Mouse (Mus musculus): ENCODE results near the gene Hbb-bs. TPM values are rescaled to one million over a fixed set of nuclear protein-coding genes. Genes with fewer than 3 reads are reported as not detected.

The Hbb-bs gene
- polyA plus RNA-seq (2014; fragmentation: Illumina TruSeq; extraction: RNeasy Lipid Tissue Mini Kit (QIAGEN cat#74804); ENCODE audit: low read depth, low replicate concordance), result 99.3 TPM

DNA sequence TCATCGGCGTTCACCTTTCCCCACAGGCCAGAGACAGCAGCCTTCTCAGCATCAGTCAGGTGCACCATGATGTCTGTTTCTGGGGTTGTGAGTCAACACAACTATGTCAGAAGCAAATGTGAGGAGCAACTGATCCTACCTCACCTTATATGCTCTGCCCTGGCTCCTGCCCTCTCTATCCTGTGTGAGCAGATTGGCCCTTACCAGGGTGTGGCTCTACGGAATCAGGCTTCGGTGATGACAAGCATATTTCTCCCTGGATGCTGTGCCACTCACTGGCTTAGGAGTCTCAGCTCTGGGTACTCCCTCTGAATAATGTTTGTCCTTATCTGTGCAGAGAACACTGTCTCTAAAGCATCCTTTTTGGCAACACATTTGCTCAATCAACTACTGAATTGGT lies at the start of gene Hbb-bs:
Gene Hbb-bs, minus strand, starts transcription at position 289 of the 400 bp plus-strand sequence.

DNA sequence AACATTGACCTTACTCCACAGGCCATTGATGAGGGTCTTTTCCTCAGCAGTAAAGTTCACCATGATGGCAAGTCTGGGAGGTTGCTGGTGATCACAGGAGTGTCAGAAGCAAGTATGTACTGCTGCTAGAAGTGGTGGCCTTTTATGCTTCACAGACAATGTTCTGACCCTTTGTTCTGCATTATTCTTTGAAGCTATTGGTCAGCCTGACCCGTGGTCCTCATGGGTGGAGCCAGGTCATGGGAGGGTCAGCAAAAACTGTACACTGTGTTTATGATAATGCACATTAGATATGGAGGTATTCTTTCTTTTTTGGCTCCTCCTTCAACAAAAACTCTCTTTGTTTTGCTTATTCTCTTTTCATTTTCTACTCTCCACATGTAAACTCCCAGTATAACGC lies 25.2 kb upstream of the Hbb-bs start, which contains the start of gene Hbb-y:
Gene Hbb-y, minus strand, starts transcription at position 127 of the 400 bp plus-strand sequence.

GRCm38 (mm10) chr7:103843034-103843433 lies 15.1 kb upstream of the Hbb-bs start, which contains the start of gene Hbb-bh1:
Gene Hbb-bh1, minus strand, starts transcription at chr7:103843164.

DNA sequence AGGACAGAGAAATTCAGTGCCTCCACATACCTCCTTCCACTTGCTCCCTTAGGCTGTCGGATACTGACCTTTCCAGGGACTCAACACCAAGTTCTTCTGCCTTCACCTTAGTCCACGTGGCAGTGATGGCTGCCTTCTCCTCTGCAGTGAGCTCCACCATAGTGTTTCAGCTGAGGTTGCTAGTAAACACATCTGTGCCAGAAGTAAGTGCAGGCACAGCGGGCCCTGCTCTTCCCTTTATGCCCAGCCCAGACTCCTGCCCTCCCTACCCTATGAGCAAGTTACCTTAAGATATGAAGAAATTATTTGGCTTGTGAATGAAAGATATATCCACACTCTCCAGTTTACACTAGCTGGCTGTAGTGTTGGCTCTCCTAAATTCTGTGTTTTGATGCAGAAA lies 12.4 kb upstream of the Hbb-bs start, which contains the start of gene Hbb-bh2:
Gene Hbb-bh2, minus strand, starts transcription at position 253 of the 400 bp plus-strand sequence.

GRCm38 (mm10) chr7:103813766-103814165 lies 14.1 kb downstream of the Hbb-bs start, which contains the start of gene Hbb-bt:
Gene Hbb-bt, minus strand, starts transcription at chr7:103813996.

DNA sequence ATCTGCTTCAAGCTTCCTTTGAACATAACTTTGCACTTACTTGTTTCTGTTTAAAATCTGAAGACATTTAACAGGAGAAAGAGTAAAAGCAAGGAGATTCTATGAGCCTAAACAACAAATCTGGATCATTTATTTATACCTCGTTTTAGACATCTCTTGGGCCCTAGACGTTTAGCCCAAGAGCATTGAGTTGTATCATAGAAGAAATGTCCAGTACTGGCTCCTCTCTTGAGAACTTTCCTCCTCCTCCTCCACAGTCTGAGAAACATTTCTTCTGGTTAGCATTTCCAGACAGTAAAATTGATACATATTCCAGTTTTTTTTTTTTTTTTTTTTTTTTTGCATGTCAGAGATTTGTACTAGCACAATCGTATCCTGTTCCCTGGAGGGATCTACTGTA lies 36.2 kb downstream of the Hbb-bs start, which contains the start of gene Olfr67:
Gene Olfr67, minus strand, starts transcription at position 101 of the 400 bp plus-strand sequence.

GRCm38 (mm10) chr7:103779598-103779997 lies 48.3 kb downstream of the Hbb-bs start, which contains the start of gene Olfr68:
Gene Olfr68, minus strand, starts transcription at chr7:103779698.

Other genes starting within 250 kb of the Hbb-bs start
- gene Olfr618, start 238.0 kb downstream of the Hbb-bs start, polyA plus RNA-seq (2014; fragmentation: Illumina TruSeq; extraction: RNeasy Lipid Tissue Mini Kit (QIAGEN cat#74804); ENCODE audit: low read depth, low replicate concordance), result not detected
- gene Olfr619, start 227.5 kb downstream of the Hbb-bs start, polyA plus RNA-seq (2014; fragmentation: Illumina TruSeq; extraction: RNeasy Lipid Tissue Mini Kit (QIAGEN cat#74804); ENCODE audit: low read depth, low replicate concordance), result not detected
- not detected for gene Olfr620, start 215.6 kb downstream of the Hbb-bs start, polyA plus RNA-seq (2014; fragmentation: Illumina TruSeq; extraction: RNeasy Lipid Tissue Mini Kit (QIAGEN cat#74804); ENCODE audit: low read depth, low replicate concordance)
- not detected for gene Olfr622, start 185.4 kb downstream of the Hbb-bs start, polyA plus RNA-seq (2014; fragmentation: Illumina TruSeq; extraction: RNeasy Lipid Tissue Mini Kit (QIAGEN cat#74804); ENCODE audit: low read depth, low replicate concordance)
- not detected for gene Olfr623, start 164.4 kb downstream of the Hbb-bs start, polyA plus RNA-seq (2014; fragmentation: Illumina TruSeq; extraction: RNeasy Lipid Tissue Mini Kit (QIAGEN cat#74804); ENCODE audit: low read depth, low replicate concordance)
- 0.44 TPM for gene Olfr624, start 156.9 kb downstream of the Hbb-bs start, polyA plus RNA-seq (2014; fragmentation: Illumina TruSeq; extraction: RNeasy Lipid Tissue Mini Kit (QIAGEN cat#74804); ENCODE audit: low read depth, low replicate concordance)
- gene Olfr625-ps1, start 145.4 kb downstream of the Hbb-bs start, polyA plus RNA-seq (2014; fragmentation: Illumina TruSeq; extraction: RNeasy Lipid Tissue Mini Kit (QIAGEN cat#74804); ENCODE audit: low read depth, low replicate concordance), result not detected
- not detected for gene Olfr243, start 113.4 kb downstream of the Hbb-bs start, polyA plus RNA-seq (2014; fragmentation: Illumina TruSeq; extraction: RNeasy Lipid Tissue Mini Kit (QIAGEN cat#74804); ENCODE audit: low read depth, low replicate concordance)
- gene Olfr628, start 97.7 kb downstream of the Hbb-bs start, polyA plus RNA-seq (2014; fragmentation: Illumina TruSeq; extraction: RNeasy Lipid Tissue Mini Kit (QIAGEN cat#74804); ENCODE audit: low read depth, low replicate concordance), result not detected
- gene Olfr629, start 83.2 kb downstream of the Hbb-bs start, polyA plus RNA-seq (2014; fragmentation: Illumina TruSeq; extraction: RNeasy Lipid Tissue Mini Kit (QIAGEN cat#74804); ENCODE audit: low read depth, low replicate concordance), result not detected
- not detected for gene Olfr630, start 70.8 kb downstream of the Hbb-bs start, polyA plus RNA-seq (2014; fragmentation: Illumina TruSeq; extraction: RNeasy Lipid Tissue Mini Kit (QIAGEN cat#74804); ENCODE audit: low read depth, low replicate concordance)
- gene Olfr69, start 56.5 kb downstream of the Hbb-bs start, polyA plus RNA-seq (2014; fragmentation: Illumina TruSeq; extraction: RNeasy Lipid Tissue Mini Kit (QIAGEN cat#74804); ENCODE audit: low read depth, low replicate concordance), result not detected
- gene Olfr68, start 48.4 kb downstream of the Hbb-bs start, polyA plus RNA-seq (2014; fragmentation: Illumina TruSeq; extraction: RNeasy Lipid Tissue Mini Kit (QIAGEN cat#74804); ENCODE audit: low read depth, low replicate concordance), result not detected
- not detected for gene Olfr67, start 36.3 kb downstream of the Hbb-bs start, polyA plus RNA-seq (2014; fragmentation: Illumina TruSeq; extraction: RNeasy Lipid Tissue Mini Kit (QIAGEN cat#74804); ENCODE audit: low read depth, low replicate concordance)
- 7.4 TPM for gene Hbb-bt, start 14.1 kb downstream of the Hbb-bs start, polyA plus RNA-seq (2014; fragmentation: Illumina TruSeq; extraction: RNeasy Lipid Tissue Mini Kit (QIAGEN cat#74804); ENCODE audit: low read depth, low replicate concordance)
- not detected for gene Hbb-bh2, start 12.4 kb upstream of the Hbb-bs start, polyA plus RNA-seq (2014; fragmentation: Illumina TruSeq; extraction: RNeasy Lipid Tissue Mini Kit (QIAGEN cat#74804); ENCODE audit: low read depth, low replicate concordance)
- not detected for gene Hbb-bh1, start 15.1 kb upstream of the Hbb-bs start, polyA plus RNA-seq (2014; fragmentation: Illumina TruSeq; extraction: RNeasy Lipid Tissue Mini Kit (QIAGEN cat#74804); ENCODE audit: low read depth, low replicate concordance)
- not detected for gene Hbb-y, start 25.1 kb upstream of the Hbb-bs start, polyA plus RNA-seq (2014; fragmentation: Illumina TruSeq; extraction: RNeasy Lipid Tissue Mini Kit (QIAGEN cat#74804); ENCODE audit: low read depth, low replicate concordance)
- not detected for gene Olfr66, start 58.2 kb upstream of the Hbb-bs start, polyA plus RNA-seq (2014; fragmentation: Illumina TruSeq; extraction: RNeasy Lipid Tissue Mini Kit (QIAGEN cat#74804); ENCODE audit: low read depth, low replicate concordance)
- not detected for gene Olfr64, start 66.4 kb upstream of the Hbb-bs start, polyA plus RNA-seq (2014; fragmentation: Illumina TruSeq; extraction: RNeasy Lipid Tissue Mini Kit (QIAGEN cat#74804); ENCODE audit: low read depth, low replicate concordance)
- gene Olfr65, start 75.4 kb upstream of the Hbb-bs start, polyA plus RNA-seq (2014; fragmentation: Illumina TruSeq; extraction: RNeasy Lipid Tissue Mini Kit (QIAGEN cat#74804); ENCODE audit: low read depth, low replicate concordance), result not detected
- gene Olfr631, start 100.7 kb upstream of the Hbb-bs start, polyA plus RNA-seq (2014; fragmentation: Illumina TruSeq; extraction: RNeasy Lipid Tissue Mini Kit (QIAGEN cat#74804); ENCODE audit: low read depth, low replicate concordance), result not detected
- gene Olfr632, start 106.3 kb upstream of the Hbb-bs start, polyA plus RNA-seq (2014; fragmentation: Illumina TruSeq; extraction: RNeasy Lipid Tissue Mini Kit (QIAGEN cat#74804); ENCODE audit: low read depth, low replicate concordance), result not detected
- not detected for gene Olfr633, start 116.3 kb upstream of the Hbb-bs start, polyA plus RNA-seq (2014; fragmentation: Illumina TruSeq; extraction: RNeasy Lipid Tissue Mini Kit (QIAGEN cat#74804); ENCODE audit: low read depth, low replicate concordance)
- not detected for gene Olfr635, start 143.1 kb upstream of the Hbb-bs start, polyA plus RNA-seq (2014; fragmentation: Illumina TruSeq; extraction: RNeasy Lipid Tissue Mini Kit (QIAGEN cat#74804); ENCODE audit: low read depth, low replicate concordance)
- gene Olfr638, start 170.7 kb upstream of the Hbb-bs start, polyA plus RNA-seq (2014; fragmentation: Illumina TruSeq; extraction: RNeasy Lipid Tissue Mini Kit (QIAGEN cat#74804); ENCODE audit: low read depth, low replicate concordance), result not detected
- not detected for gene Olfr639, start 189.2 kb upstream of the Hbb-bs start, polyA plus RNA-seq (2014; fragmentation: Illumina TruSeq; extraction: RNeasy Lipid Tissue Mini Kit (QIAGEN cat#74804); ENCODE audit: low read depth, low replicate concordance)
- gene Olfr640, start 197.5 kb upstream of the Hbb-bs start, polyA plus RNA-seq (2014; fragmentation: Illumina TruSeq; extraction: RNeasy Lipid Tissue Mini Kit (QIAGEN cat#74804); ENCODE audit: low read depth, low replicate concordance), result not detected
- gene Olfr641, start 207.3 kb upstream of the Hbb-bs start, polyA plus RNA-seq (2014; fragmentation: Illumina TruSeq; extraction: RNeasy Lipid Tissue Mini Kit (QIAGEN cat#74804); ENCODE audit: low read depth, low replicate concordance), result not detected
- gene Olfr642, start 224.6 kb upstream of the Hbb-bs start, polyA plus RNA-seq (2014; fragmentation: Illumina TruSeq; extraction: RNeasy Lipid Tissue Mini Kit (QIAGEN cat#74804); ENCODE audit: low read depth, low replicate concordance), result not detected
- gene 4930516K23Rik, start 233.3 kb upstream of the Hbb-bs start, polyA plus RNA-seq (2014; fragmentation: Illumina TruSeq; extraction: RNeasy Lipid Tissue Mini Kit (QIAGEN cat#74804); ENCODE audit: low read depth, low replicate concordance), result not detected
- not detected for gene Olfr644, start 243.8 kb upstream of the Hbb-bs start, polyA plus RNA-seq (2014; fragmentation: Illumina TruSeq; extraction: RNeasy Lipid Tissue Mini Kit (QIAGEN cat#74804); ENCODE audit: low read depth, low replicate concordance)

All from kidney, adult 10 weeks (tissue).